Mouse (Mus musculus) lung, postnatal 10 days (tissue): ENCODE results near the gene Aes.

Source experiments
- DNase-seq: peaks from one replicate; pipeline ENCODE4 v3.0.0; 2021

The Aes gene

DNA sequence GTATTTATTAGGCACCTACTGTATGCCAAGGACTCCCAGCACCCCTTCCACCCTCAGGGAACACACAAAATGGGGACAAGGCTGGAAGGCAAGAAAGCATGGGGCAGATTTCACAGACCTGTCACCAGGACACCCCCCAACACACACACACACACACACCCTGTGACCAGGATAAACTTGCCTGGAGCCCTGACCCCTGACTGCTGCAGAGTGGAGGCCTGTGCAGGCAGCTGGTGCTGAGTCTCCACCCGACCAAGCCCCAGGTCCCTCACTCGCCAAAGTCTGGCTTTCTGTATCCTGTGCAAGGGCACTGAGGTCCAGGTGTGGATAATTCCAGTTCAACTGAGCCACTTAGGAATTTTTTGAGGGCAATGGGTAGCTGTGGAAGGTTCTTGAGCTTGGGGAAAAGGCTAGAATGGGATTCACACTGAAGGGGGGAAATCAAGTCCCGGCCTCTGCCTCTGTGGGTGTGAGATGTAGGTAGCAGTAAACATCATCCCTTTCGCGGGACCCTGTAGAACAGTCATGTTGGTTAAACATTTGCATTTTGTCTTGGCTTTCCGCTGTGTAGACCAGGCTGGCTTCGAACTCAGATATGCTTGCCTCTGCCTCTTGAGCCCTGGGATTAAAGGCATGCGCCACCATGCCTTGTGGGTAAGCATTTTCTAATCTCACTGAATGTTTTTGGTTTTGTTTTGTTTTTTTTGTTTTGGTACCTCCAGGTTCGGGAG, 10.4 kb downstream of the Aes start:
- DNase-seq, result no peak

DNA sequence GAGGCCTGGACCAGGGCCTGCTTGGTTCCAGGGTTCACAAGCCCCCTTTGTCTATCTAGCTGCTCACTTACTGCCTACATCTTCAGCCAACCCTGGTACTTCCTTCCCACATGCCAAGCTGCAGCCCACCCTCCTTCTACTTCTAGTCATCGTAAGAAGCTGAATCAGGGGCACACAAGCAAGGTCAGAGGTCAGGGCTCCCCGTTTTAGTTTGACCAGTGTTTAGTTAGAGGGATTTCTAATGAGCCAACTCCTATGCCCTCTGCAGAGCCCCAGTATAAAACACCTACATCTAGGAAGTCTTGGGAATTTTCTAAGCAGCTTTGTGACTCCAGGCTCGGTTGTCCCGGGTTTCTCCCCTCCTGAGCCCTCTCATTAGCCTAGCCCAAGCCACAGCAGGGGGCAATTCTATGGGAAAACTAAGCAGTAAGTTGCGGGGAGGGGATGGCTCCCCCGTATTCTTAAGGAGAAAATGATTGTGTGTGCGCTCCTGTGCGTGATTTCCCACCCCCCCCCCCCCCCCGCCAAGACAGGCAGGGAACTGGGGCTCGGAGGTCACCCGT, 11.0 kb downstream of the Aes start:
- no peak for DNase-seq

DNA sequence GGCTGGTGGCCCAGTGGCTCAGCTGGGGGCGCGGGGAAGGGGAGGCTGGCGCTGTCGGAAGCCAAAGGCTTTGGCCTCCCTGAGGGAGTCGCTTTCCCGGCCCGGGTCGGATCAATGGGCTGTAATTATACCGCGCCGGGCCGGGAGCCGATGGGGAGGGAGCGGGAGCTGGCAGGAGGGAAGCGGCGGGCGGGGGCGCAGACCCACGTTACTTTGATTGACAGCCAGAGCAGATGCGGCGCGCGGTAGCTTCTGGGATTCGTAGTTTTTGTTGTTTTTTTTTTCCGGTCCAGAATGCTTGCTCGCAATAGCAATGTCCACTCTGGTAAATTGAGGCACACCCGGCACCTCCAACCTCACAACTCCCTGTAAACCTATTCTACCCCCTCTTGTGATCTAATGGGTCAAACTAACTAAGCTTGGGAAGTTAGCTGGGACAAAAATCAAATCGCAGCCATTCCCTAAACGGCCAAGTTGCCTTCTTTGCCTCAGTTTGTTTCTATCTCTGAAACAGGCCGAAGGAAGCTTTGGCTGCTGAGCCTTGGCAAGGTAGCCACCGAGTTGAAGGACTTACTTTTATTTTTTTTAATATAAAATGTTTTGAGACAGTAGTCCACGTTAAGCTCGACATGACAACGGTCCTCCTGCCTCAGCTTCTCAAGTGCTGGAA, 11.7 kb downstream of the Aes start:
- DNase-seq, result peak; percentile 97

DNA sequence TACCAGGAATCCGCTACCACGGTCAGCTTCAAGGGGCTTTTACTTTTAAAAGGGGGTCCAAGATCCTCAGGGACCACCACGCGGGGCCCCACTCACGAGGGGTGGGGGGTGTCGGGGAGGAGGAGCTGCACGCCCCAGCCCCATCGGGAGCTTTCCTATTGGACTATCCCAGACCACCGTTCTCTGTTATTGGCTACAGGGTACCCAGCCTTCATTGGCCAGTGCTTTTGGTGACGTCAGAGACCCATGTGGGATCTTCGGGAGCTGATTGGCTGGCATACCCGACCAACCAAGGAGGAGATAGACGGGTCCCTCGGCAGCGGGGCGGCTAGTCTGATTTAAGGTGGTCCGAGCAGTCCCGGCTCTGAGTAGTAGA, 12.2 kb downstream of the Aes start:
- peak; percentile 100 for DNase-seq

DNA sequence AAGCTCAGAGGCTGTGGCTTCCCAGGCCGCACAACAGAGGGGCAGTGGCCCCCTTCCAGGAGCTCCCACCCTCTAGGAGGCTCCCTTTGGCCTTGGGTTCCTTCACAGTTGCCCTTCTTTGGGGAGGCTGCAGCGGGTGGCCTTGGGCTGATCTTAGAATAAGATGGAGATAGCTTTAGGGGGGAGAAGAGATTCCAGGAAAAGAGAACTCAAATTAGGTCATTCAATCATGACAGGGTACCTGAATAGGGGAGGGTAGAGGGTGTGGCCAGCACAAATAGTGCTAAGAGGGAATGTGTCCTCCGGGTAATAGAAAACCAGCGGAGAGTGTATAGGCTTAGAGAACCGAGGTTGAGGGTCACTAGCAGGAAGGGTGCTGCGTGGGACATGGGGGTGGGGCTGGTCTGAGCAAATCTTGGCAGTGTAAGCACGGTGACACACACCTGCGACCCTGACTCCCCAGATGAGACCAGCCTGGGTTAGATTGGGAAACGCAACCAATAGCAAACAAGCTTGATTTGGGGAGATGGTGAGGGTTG, 12.9 kb downstream of the Aes start:
- DNase-seq, result no peak

DNA sequence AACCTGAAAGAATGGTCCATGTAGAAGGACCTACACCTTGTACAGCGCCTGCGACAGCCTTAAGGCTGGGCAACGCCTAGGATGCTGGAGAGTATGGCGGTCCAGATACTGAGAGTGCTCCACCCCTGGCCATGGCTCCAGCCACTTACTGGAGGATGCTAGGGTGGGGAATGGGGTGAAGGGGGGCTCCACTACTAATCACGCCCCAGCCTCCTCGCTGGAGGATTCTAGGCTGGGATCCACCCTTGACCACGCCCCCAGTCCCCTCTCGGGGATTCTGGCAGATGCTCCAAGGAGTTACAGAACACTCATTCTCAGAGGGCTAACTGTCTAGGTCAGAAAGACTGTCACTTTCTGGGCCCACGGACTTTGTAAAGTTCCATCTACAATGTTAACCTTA, 13.7 kb downstream of the Aes start:
- peak; percentile 84 for DNase-seq

DNA sequence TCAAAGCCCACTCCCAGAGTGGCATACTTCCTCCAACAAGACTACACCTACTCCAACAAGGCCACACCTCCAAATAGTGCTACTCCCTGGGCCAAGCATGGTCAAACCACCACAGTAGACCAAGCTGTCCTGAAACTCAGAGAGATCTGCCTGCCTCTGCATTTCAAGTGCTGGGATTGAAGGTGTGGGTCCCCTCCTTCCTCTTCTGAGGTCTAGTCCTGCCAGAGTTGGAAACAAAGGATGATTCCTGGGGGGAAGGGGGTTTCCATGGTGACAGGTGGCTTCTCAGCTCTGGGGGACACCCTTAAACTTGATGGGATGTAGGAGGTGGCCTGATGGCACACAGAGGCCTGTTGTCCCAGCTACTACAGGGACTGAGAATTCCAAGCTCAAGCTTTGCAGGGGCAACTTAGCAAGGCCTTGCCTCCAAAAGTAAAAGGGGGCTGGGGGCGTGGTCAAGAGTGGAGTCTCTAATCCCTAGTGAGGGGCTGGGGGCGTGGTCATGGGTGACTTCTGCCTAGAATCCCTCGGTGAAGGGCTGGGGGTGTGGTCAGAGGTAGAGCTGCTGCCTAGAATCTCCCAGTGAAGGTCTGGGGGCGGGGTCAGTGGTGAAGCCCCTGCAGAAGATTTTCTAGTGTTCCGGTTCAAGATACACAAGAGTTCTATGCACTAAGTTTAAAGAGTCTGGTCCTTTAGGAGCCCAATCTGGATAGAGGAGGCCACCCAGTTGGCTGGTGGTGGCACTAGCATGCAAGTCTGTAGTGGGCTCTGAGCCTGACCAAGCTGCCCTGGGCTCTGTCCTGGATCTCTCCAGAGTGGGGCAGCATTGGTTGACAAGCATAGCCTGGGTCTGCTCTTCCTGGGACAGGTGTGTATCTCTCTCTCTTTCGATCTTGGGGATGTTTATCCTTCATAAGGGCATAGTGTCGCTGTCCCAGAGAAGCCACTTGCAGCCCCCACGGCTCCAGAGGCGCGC, 15.1 kb downstream of the Aes start, which contains the start of gene Tle2:
Tle2 (plus strand) TSS at position 481 of the 976 bp plus-strand sequence.
- DNase-seq, result peak; percentile 41

DNA sequence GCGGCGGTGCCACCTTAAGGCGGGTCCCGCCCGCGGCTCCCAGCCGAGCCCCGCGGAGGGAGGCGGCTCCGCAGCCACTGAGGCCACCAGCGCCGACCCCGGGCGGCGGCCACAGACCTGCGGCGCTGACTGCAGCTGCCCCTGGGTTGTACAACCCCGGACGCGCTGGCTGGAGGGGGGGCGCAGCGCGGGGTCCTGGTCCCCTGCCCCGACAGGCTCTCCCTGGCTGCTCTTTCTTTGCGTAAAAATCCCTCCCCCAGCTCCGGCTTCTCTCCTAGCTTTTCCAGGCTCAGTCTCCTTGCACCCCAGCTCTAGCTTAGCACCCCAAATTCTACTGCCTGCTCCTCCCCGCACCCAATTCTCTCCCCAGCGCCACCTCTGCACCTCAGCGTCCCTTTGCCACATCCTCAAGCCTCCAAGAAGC, 15.9 kb downstream of the Aes start:
- peak; percentile 58 for DNase-seq

DNA sequence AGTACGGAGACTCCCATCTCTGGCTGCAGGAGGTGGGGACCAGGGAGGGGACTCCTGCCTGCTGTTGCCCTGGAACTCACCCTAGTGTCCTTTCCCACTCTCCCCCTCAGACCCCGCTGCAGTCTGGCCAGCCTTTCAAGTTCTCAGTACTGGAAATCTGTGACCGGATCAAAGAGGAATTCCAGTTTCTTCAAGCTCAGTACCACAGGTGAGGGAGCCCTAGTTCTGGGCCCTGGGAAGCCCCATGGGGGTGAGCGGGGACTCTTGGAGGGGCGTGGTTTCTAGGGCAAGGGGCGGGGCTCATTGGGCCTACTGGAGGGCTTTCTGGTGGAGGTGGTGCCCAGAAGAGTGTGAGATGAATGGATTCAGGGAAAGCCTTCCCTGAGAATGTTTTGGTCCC, 16.4 kb downstream of the Aes start:
- peak; percentile 55 for DNase-seq

DNA sequence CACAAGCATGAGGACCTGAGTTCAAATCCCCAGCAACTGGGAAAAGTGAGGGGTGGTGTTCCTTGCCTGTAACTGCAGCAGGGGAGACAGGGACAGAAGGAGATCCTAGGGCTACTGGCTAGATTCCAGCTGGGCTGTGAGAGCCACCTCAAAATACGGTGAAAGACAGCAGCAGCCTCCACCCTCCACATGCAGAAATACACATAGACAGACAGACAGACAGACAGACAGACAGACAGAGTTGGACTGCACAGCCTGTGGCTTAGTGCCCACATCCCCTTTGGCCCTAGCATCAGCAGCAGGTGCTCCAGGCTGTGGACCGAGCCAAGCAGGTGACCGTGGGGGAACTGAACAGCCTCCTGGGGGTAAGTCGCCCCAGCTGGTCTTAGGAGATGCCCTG, 20.7 kb downstream of the Aes start:
- DNase-seq, result no peak

DNA sequence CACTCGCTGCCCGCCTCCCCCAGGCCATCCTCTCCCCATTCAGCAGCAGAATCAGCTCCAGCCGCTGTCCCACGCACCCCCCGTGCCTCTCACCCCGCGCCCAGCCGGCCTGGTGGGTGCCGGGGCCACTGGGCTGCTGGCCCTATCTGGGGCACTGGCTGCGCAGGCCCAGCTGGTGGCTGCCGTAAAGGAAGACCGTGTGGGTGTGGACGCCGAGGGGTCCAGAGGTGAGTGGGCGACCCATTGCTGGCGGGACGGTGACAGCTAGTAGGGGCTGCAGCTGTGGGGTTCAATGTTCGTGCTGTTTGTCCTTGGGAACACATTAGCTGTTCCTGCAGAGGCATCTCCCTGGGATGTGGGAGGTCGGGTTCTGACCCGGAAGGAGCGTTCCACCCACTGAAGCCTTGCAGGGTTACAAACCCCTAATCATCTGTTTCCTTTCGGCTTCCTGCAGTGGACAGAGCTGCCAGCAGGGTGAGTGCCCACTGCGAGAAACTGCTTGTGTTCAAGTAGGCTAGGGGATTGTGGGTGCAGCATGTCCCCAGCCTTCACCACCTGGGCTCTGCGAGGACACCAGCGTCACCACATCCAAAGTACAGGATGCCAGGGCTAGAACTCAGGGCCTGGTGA, 21.3 kb downstream of the Aes start:
- peak; percentile 57 for DNase-seq

DNA sequence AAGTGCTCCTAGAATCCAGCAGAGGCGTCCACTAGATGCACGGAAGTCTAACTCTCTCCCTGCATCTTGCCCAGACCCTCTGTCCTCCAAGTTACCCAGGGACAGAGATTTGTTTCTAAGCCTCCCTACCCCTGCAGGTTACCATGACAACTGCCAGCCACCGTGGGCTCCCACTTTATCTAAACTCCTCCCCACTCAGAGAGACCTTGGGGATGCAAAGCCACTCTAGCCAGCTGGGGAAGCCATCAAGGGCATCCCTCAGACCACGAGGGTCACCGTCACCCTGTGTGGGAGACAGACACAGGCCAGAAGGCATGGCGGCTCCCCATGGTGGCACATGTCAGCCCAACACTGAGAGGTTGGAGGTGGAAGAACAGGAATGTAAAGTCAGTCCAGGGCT, 24.1 kb downstream of the Aes start:
- no peak for DNase-seq

DNA sequence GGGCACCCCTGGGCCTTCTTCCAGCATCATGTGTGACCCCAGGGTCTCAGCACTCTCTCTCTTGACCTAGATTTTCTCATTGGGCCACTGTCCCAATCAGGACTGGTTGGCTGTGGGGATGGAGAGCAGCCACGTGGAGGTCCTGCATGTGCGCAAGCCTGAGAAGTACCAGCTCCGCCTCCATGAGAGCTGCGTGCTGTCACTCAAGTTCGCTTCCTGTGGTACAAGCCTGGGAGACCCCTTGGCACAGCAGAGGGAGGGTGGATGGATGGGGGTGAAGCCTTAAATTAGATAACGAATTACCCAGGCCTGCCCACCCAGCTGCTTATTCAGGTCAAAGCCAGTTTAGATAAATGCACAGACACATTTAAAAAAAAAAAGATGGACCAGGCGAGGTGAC, 29.5 kb downstream of the Aes start:
- no peak for DNase-seq

DNA sequence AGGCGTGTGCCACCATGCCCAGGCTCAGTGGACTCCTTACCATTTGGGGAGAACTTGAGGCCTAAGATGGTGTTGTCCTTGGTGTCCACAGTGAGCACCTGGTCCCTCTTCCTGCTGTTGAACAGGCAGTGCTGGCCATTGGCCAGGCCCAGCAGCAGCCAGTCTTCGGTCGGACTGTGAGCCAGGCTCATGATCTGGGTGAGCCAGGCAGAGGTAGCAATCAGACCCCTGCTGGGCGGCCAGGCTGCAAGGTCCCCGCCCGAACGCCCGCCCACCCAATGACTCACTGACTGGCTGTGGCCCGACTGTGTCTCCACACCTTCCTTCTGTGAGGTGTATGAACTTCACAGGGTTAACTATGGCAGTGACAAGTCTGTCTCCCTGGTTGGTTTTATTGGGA, 32.6 kb downstream of the Aes start:
- no peak for DNase-seq

DNA sequence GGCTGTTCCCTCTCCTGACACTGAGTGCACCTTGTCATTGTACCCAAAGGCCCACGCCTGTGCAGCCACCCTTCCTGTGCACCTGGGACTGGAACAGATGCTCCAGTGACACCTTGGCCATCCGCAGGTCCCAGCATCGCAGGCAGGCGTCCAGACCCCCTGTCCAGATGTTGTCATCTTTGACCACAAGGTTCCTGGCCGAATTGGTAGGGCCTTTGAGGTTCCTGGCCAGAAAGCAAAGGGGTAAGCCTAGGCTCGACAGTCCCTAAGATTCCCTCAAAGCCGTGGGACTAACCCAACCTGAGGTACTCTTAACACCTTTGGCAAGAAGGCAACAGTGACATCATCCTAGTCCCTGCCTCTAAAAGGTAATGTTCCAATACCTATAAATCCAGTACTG, 33.3 kb downstream of the Aes start:
- no peak for DNase-seq

DNA sequence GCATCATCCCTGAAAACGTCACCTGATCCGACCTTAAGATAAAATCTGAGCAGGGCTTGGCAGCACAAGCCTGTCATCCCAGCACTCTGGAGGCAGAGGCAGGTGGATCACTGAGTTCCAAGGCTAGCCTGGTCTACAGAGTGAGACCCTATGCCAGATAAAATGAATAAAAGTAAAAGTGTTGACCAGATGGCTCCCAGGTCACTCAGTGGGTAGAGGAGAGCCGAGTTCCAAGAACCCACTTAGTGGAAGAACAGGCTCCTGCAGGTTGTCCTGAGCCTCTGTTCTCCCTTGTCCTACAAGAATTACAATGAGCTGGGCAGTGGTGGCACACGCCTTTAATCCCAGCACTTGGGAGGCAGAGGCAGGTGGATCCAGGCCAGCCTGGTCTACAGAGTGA, 33.9 kb downstream of the Aes start:
- DNase-seq, result no peak

DNA sequence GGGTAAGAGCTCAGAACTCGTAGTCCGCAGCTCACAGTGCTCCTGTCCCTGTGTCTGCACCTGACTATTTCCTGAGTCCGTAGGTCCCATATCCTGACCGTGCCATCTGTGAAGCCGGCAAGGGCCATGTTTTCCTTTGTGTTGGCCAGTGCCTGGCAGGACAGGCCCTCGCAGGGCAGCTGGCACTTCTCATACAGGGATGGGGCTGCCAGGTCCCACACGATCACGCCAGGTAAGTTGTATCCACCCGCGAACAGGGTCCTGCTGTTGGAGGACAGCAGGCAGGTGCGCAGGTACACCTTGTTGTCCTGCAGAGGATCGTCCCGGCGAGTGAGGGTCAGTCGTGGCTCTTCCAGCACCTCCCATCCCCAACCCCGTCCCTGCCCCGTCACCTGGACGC, 34.6 kb downstream of the Aes start:
- no peak for DNase-seq

DNA sequence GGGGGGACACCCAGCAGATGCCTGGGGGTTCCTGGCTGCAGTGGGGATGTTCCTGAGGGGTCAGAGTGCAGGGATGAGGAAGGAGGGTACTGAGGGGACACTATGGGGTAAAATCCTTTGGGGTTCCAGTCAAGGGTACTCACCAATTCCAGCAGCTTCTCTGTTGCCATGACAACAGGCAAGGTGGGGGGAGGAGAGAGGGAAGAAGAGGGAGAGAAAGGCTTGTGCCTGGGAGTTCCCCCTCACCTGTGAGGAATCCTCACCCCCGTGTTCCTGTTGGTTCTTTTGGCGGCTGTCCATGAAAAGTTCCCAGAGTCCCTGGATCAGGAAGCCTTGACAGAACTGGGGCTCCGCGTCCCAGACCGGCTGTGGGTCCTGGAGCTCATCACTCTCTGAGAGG, 36.3 kb downstream of the Aes start:
- no peak for DNase-seq

DNA sequence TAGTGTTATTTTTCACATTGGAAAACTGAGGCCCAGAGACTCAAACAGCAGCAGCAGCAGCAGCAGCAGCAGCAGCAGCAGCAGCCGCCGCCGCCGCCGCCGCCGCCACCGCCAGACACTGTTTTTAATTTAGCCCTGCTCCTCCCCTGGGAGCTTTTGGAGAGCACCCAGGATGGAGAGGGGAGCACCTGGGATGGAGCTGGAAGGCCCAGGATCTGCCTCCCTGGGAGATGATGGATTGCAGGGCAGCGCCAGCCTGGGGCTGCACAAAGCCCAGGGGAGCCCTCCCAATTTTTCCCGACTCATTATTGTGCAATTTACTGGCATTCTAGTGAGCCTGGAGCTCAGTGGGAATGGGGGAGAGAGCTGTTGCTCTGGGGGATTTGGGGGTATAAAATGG, 37.3 kb downstream of the Aes start:
- no peak for DNase-seq

DNA sequence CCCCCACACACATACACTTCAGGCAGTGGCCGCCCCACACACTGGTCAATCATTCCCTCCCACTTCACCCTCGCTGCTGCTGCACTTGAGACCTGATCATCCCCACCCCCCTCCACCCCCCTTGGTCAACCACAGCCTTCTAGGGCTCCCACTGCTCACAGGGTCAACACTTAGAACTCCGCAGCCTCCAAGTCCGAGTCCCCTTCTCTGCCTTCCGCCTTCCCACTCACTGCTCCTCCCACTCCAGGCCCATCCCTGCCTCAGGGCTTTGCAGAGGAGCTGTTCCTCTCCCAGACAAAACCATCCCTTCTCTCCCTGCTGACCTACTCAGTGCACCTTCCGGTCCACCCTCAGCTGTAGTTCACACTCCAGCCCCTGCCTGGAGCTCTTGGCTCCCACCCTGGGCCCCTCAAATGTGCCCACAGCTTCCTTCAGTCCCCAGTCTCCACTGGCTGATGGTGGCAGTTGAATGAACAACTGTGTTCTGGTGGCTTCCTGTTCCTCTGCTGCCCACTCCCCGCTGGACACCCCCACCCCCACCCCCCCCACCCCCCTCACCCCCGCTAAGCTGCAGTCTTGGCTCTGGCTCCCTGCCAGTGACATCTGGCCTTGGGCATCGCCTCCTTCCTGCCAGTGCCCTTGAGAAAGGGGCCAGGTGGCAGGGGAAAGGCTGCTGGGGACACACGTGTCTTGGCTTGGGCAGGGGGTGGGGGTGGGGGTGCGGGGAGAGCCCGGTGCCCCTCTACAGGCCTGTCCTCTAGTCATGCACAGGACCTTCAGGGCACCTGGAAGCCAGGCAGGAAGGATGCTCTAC, 38.1 kb downstream of the Aes start:
- DNase-seq, result peak; percentile 73

DNA sequence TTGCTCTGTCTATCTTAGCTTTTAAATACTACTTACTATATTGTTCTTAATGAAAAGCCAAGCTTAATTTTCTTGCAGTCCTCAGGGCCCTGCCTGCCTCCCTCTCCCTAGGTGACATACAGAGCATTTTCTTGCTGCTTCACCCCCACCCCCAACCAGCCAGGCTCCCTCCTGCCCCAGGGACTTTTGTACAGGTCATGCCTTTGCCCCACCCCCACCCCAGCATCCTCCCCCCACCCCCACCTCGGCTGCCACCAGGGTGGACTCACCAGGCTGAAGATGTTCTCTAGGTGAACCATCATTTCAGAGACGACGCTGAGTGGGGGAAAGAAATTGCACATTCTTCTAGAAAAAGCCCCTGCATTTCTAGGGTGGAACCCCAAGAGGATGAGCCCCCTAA, 39.1 kb downstream of the Aes start:
- no peak for DNase-seq

DNA sequence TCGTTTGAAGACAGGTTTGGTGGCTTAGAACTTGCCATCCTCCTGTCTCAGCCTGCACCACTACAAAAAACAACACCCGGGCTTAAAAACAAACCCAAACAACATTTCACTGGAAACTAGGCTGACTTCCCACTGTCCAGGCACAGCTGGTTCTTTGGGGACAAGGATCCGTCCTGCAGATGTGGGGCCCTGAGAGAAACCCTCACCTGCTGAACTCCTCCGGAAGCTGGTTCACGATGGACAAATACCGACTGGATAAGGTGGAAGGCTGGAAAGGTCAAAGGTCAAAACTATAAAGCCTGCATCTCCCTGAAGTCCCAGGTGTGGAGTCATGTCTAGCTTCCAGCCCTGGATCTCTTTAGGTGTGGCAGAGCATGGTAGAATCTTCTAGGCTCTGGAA, 39.6 kb downstream of the Aes start:
- no peak for DNase-seq
